Mouse (Mus musculus): Measurements from ENCODE around the gene Gm12184.

- TF ChIP-seq CTCF (IDR thresholded peaks at IDR 0.05) (no peak), EP300 (IDR thresholded peaks at IDR 0.05) (no peak)
Measured at GRCm38 (mm10) chr11:48815851-48816250, 10.6 kb downstream of the Gm12184 start.
